Mouse (Mus musculus) heart, embryonic 11.5 days (tissue): ENCODE results near the gene Mgst2. TPM values are rescaled to one million over a fixed set of nuclear protein-coding genes. Genes with fewer than 3 reads are reported as not detected.
A peak's percentile ranks its signal among the peaks of the same experiment; 100 is the strongest.

Experiments used
- ATAC-seq: fragments of 200-750 bp; cut with Nextera tagmentation; replicated peaks from 2 replicates; pipeline ENCODE4 v1.8.0; 2017; ENCODE audit warnings: moderate library complexity; ENCODE audit not compliant: insufficient number of reproducible peaks, low FRiP score, low TSS enrichment
- H3K27ac ChIP-seq: fragments of 300-500 bp; sonication (generic); 2 replicates; pipeline ENCODE4 v1.5.1; 2014; ENCODE audit warnings: mild to moderate bottlenecking, low read depth, low read length
- H3K27me3 ChIP-seq: fragments of 300-500 bp; sonication (generic); 2 replicates; pipeline ENCODE4 v1.6.1; 2014; ENCODE audit warnings: mild to moderate bottlenecking, low read length, mixed read lengths; ENCODE audit not compliant: control insufficient read depth, insufficient read depth
- H3K36me3 ChIP-seq: fragments of 300-500 bp; sonication (generic); 2 replicates; pipeline ENCODE4 v1.6.1; 2014; ENCODE audit warnings: mild to moderate bottlenecking, low read length, moderate library complexity, mixed read lengths; ENCODE audit not compliant: control insufficient read depth, insufficient read depth
- H3K4me1 ChIP-seq: fragments of 300-500 bp; sonication (generic); 2 replicates; pipeline ENCODE4 v1.6.1; 2014; ENCODE audit warnings: low read length; ENCODE audit not compliant: control insufficient read depth, insufficient read depth
- H3K4me2 ChIP-seq: fragments of 300-500 bp; sonication (generic); 2 replicates; pipeline ENCODE4 v1.6.1; 2014; ENCODE audit warnings: mild to moderate bottlenecking, moderate library complexity
- H3K4me3 ChIP-seq: fragments of 300-500 bp; sonication (generic); 2 replicates; pipeline ENCODE4 v1.5.1; 2014; ENCODE audit warnings: low read depth, low read length
- H3K9ac ChIP-seq: fragments of 300-500 bp; sonication (generic); 2 replicates; pipeline ENCODE4 v1.6.1; 2014; ENCODE audit warnings: mild to moderate bottlenecking, low read depth, low read length, moderate library complexity
- H3K9me3 ChIP-seq: fragments of 300-500 bp; sonication (generic); replicated peaks from 2 replicates; pipeline ENCODE4 v1.6.1; 2016; ENCODE audit warnings: low read length; ENCODE audit not compliant: control insufficient read depth
- WGBS: fragments of 180-500 bp; shearing (Covaris S2); extraction: QIAGEN DNeasy Blood & Tissue Kit; methylation state at CpG from one replicate; pipeline ENCODE4 v1.1.7; 2014; ENCODE audit not compliant: insufficient replicate concordance; 5-methylcytosine and 5-hydroxymethylcytosine counted together
- polyA plus RNA-seq: library from polyadenylated mRNA; unstranded; fragments of >200 nt; fragmentation: Nextera tagmentation; extraction: Ambion mirVana; gene quantifications from 2 replicates; pipeline ENCODE4 v1.2.1, GENCODE M21; 2014

Mgst2 gene
- polyA plus RNA-seq, 1 experiment from 2014 or later: 1.6 TPM

DNA sequence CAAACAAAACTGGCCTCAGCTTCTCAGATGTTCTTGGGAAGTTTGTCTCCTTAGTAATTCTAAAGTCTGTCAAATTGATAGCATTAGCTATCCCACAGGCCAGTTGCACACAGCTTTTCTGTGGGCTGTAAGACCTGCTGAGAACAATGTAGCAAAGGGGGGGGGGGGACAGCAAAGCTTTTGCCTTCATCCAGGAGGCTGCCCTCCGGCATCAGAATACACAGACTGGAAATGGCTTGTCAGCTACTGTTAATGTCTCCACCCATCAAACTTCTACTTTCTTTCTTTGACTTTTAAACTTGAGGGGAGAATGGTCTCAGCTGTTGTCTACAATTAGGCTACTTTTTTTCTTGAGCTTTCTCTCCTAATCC, 48.2 kb downstream of the Mgst2 start:
- Histone ChIP-seq H3K4me1 (peaks cover 40% of the 10 kb centered on the region), H3K9ac (no peak overlapping the region), H3K4me3 (no peak overlapping the region), H3K9me3 (no peaks in the 10 kb centered on the region), H3K27me3 (no peaks in the 10 kb centered on the region), H3K27ac (peak overlapping the region; percentile 87), H3K4me2 (peak overlapping the region; percentile 63), H3K36me3 (no peaks in the 10 kb centered on the region)
- ATAC-seq: peak; percentile 8; the same call in 1 of the 2 replicates
- 45% methylated on average over 1 of the region's 1 CpGs for WGBS

DNA sequence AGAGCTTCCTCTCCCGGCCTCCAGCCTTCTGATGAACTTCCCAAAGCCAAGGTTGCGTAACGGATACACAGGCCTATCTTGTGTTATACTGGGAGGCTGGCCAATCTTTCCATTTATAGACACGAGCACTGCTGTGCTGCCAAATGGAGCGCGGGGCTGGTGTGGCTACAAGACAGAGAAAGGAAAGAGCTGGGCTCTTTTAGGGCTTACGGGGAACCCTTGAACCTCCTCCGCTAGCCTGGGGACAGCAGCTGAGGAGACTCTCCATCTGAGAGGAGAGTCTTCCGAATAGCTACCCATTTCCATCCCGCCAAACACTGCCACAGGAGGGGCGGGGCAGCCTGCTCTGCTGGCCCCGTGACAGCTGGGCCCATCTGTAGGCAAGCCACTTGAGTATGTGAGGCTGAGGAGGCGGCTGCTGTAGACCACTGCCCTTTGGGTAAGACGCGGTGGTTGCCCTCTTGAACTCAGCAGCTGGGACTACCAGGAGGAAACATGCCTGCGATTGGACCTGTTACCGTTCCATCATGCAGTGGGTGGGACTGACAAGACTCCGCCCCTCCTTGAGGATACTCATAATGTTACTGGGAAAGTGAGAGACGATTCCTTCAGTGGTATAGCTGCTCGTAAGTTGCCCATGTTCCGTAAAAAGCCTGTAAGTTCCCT, 48.7 kb downstream of the Mgst2 start:
- peak; percentile 77 for ATAC-seq
- peaks cover 42% of the 10 kb centered on the region for H3K4me1 ChIP-seq
- WGBS: 34% methylated on average over 21 of the region's 21 CpGs
- peak overlapping the region; percentile 63 for H3K4me2 ChIP-seq
- H3K9ac ChIP-seq: peak overlapping the region; percentile 44; the same call in 1 of the 2 replicates
- no peaks in the 10 kb centered on the region for H3K27me3 ChIP-seq
- H3K36me3 ChIP-seq: no peaks in the 10 kb centered on the region
- peak overlapping the region; percentile 87 for H3K27ac ChIP-seq
- no peaks in the 10 kb centered on the region for H3K9me3 ChIP-seq
- peak overlapping the region; percentile 24 for H3K4me3 ChIP-seq

DNA sequence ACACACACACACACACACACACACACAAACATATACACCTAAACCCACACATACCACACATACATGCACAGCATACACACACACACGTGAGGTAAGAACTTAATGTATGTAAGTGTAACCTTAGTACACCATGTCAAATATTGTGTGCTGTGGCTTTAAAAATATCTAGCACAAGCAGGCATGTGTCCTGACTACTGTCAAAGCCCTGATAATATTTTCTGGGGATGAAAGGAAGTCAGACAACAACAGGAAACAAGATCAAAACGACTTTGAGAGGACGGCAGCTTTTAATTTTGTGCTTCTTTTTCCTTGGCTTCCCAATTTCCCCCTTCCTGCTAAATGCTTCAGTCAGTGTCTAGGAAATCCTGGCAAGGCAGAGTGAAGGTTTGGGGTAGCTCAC, 52.2 kb downstream of the Mgst2 start:
- H3K36me3 ChIP-seq: no peaks in the 10 kb centered on the region
- no peak overlapping the region for H3K4me3 ChIP-seq
- no peaks in the 10 kb centered on the region for H3K9me3 ChIP-seq
- no peak overlapping the region for H3K4me2 ChIP-seq
- WGBS: 12% methylated on average over 3 of the region's 3 CpGs
- H3K9ac ChIP-seq: 0 out of 2 replicates have a peak overlapping the region, but pooled peaks have one; percentile 52
- peak overlapping the region; percentile 79 for H3K27ac ChIP-seq
- no peaks in the 10 kb centered on the region for H3K27me3 ChIP-seq
- peaks cover 42% of the 10 kb centered on the region for H3K4me1 ChIP-seq
- no peak; the same call in 1 of the 2 replicates for ATAC-seq

DNA sequence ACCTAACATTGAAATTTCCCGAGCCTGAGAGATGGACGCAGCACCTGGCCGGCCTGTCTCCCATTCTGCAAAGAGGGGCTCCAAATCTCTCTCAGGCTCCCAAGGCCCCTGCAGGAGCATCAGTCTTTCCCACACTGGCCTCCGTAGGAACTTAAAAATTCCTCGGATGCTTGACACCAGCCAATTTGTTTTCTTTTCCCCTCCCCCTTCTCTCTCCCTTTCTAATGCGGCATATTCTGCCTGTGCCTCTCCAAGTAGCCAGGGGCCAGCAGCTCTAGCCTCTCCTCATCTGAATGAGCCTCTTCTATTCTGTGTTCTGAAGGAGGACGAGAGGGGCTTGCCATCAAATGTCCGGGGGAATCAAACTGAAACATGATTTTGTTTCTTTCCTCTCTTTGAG, 53.1 kb downstream of the Mgst2 start:
- Histone ChIP-seq H3K36me3 (no peaks in the 10 kb centered on the region), H3K4me2 (peak overlapping the region; percentile 39), H3K9me3 (no peaks in the 10 kb centered on the region), H3K27ac (peak overlapping the region; percentile 79), H3K9ac (0 out of 2 replicates have a peak overlapping the region, but pooled peaks have one; percentile 28), H3K4me1 (peaks cover 39% of the 10 kb centered on the region), H3K27me3 (no peaks in the 10 kb centered on the region), H3K4me3 (no peak overlapping the region)
- ATAC-seq: no peak
- WGBS: 9% methylated on average over 8 of the region's 8 CpGs

GRCm38 (mm10) chr3:51714469-51714868, 54.3 kb downstream of the Mgst2 start:
- no peaks in the 10 kb centered on the region for H3K9me3 ChIP-seq
- 79% methylated on average over 5 of the region's 5 CpGs for WGBS
- H3K4me1 ChIP-seq: peaks cover 31% of the 10 kb centered on the region
- no peak overlapping the region for H3K4me2 ChIP-seq
- ATAC-seq: no peak
- H3K9ac ChIP-seq: no peak overlapping the region
- no peak overlapping the region for H3K27ac ChIP-seq
- no peak overlapping the region for H3K4me3 ChIP-seq
- no peaks in the 10 kb centered on the region for H3K27me3 ChIP-seq
- H3K36me3 ChIP-seq: no peaks in the 10 kb centered on the region

GRCm38 (mm10) chr3:51717455-51717854, 57.3 kb downstream of the Mgst2 start:
- Histone ChIP-seq H3K9me3 (no peaks in the 10 kb centered on the region), H3K4me2 (no peak overlapping the region), H3K4me3 (no peak overlapping the region), H3K27ac (no peak overlapping the region), H3K27me3 (no peaks in the 10 kb centered on the region), H3K4me1 (peaks cover 17% of the 10 kb centered on the region), H3K9ac (no peak overlapping the region), H3K36me3 (no peaks in the 10 kb centered on the region)
- WGBS: 60% methylated on average over 3 of the region's 3 CpGs
- no peak for ATAC-seq

GRCm38 (mm10) chr3:51717909-51718308, 57.7 kb downstream of the Mgst2 start:
- Histone ChIP-seq H3K4me2 (no peak overlapping the region), H3K27ac (no peak overlapping the region), H3K9ac (no peak overlapping the region), H3K9me3 (no peaks in the 10 kb centered on the region), H3K27me3 (no peaks in the 10 kb centered on the region), H3K36me3 (no peaks in the 10 kb centered on the region), H3K4me3 (no peak overlapping the region), H3K4me1 (peaks cover 12% of the 10 kb centered on the region)
- ATAC-seq: no peak
- WGBS: 67% methylated on average over 4 of the region's 4 CpGs

GRCm38 (mm10) chr3:51719373-51719772, 59.2 kb downstream of the Mgst2 start:
- Histone ChIP-seq H3K9me3 (no peaks in the 10 kb centered on the region), H3K4me2 (no peak overlapping the region), H3K27me3 (no peaks in the 10 kb centered on the region), H3K9ac (no peak overlapping the region), H3K36me3 (no peaks in the 10 kb centered on the region), H3K4me1 (peaks cover 12% of the 10 kb centered on the region), H3K4me3 (no peak overlapping the region), H3K27ac (no peak overlapping the region)
- ATAC-seq: no peak
- 65% methylated on average over 3 of the region's 3 CpGs for WGBS

DNA sequence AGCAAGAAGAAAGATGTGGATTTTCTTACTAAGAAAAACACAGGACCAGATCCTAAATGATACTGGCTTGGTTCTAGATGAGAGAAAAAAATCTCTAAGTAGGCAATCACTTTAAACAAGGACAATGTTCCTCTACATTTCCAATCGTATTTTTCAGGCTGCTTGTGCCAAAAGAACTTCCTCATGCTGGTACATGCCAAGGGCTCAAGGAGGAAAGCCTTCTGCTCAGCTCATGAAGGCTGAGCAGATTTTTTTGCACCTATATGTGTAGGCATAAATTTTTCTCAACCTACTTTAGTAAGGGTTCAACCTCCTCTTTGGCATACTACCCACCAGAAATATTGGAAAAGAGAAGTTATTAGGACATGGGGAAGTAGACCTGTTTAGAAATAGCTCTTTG, 59.8 kb downstream of the Mgst2 start:
- no peak for ATAC-seq
- Histone ChIP-seq H3K27me3 (no peaks in the 10 kb centered on the region), H3K4me2 (no peak overlapping the region), H3K4me3 (no peak overlapping the region), H3K27ac (no peak overlapping the region), H3K36me3 (no peaks in the 10 kb centered on the region), H3K9me3 (no peaks in the 10 kb centered on the region), H3K9ac (no peak overlapping the region), H3K4me1 (peaks cover 19% of the 10 kb centered on the region)
- 51% methylated on average over 1 of the region's 1 CpGs for WGBS
